Mouse (Mus musculus) erythroblast, embryonic 14.5 days (primary cell): ENCODE data around the gene Nedd4. TPM values are rescaled to one million over a fixed set of nuclear protein-coding genes. Genes with fewer than 3 reads are reported as not detected.

Experiments used
- H3K27me3 ChIP-seq: 2 replicates; pipeline ENCODE4 v1.6.1; 2012; ENCODE audit warnings: inconsistent platforms; ENCODE audit not compliant: control insufficient read depth
- H3K36me3 ChIP-seq: 2 replicates; pipeline ENCODE4 v1.6.1; 2012; ENCODE audit warnings: mild to moderate bottlenecking, inconsistent platforms; ENCODE audit not compliant: control insufficient read depth
- H3K4me1 ChIP-seq: 2 replicates; pipeline ENCODE4 v1.6.1; 2012; ENCODE audit warnings: inconsistent platforms; ENCODE audit not compliant: control insufficient read depth
- H3K4me3 ChIP-seq: replicated peaks from 2 replicates; pipeline ENCODE3; 2012; ENCODE audit warnings: moderate library complexity, mild to moderate bottlenecking, inconsistent platforms
- H3K9me3 ChIP-seq: 2 replicates; pipeline ENCODE4 v1.6.1; 2012; ENCODE audit warnings: low read length, inconsistent platforms, mixed read lengths; ENCODE audit not compliant: control insufficient read depth
- GATA1 ChIP-seq: IDR thresholded peaks from 2 replicates; pipeline ENCODE4 v1.6.1; 2012; ENCODE audit warnings: low read length, inconsistent platforms, mixed read lengths
- TAL1 ChIP-seq: IDR thresholded peaks from 3 replicates; pipeline ENCODE4 v1.6.1; 2012; ENCODE audit warnings: low read length, inconsistent platforms, mixed read lengths
- polyA plus RNA-seq: library from polyadenylated mRNA; stranded (reverse); fragments of >175 nt; gene quantifications from 2 replicates; pipeline ENCODE4 v1.2.3, GENCODE M21; 2012

Nedd4 gene
- polyA plus RNA-seq, 1 experiment = 1.8 TPM

DNA sequence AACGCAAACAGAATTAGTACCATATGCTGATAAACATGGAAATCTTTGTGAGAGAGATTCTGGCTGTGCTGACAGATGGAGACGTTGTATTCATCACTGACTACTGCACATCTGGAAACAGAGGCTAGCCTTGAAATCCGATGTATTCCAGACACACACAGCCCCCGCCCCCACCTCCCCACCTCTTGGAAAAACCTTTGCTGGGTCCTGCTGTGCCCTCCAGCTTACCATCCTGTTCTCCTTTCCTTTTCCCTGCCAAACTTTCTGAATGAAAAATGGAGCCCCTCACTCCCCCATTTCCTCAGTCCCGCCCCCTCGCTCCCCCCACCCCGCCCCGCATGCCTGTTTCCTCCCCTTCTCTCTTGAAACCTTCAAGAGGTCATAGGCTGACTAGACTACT, 120.0 kb downstream of the Nedd4 start:
- TF ChIP-seq GATA1 (no peak), TAL1 (no peak)
- peaks cover 5% of the 10 kb centered on the region for H3K27me3 ChIP-seq
- H3K9me3 ChIP-seq = no peaks in the 10 kb centered on the region
- H3K36me3 ChIP-seq = no peaks in the 10 kb centered on the region
- H3K4me1 ChIP-seq = peaks cover 4% of the 10 kb centered on the region
- H3K4me3 ChIP-seq = no peak overlapping the region

DNA sequence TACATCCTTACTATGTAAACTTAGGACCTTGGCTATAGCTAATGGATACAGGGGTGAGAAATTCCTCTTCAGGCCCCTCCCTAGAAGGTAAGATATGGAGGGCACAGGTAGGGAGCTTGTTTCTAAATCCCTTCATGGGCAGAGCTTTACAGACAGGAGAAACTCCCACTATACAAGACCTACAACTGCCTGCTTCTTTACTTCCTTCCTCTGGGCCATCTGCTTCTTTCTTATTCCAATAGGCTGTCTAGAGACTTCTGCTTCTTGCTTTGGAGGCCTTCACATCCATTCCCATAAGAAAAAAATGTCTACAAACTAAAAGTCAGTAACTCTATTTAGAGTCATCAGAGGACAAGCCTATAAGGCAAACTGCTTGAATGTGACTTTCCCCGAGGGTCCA, 125.6 kb downstream of the Nedd4 start:
- Histone ChIP-seq H3K4me1 (peaks cover 2% of the 10 kb centered on the region), H3K4me3 (no peak overlapping the region), H3K36me3 (no peaks in the 10 kb centered on the region), H3K9me3 (no peaks in the 10 kb centered on the region), H3K27me3 (no peaks in the 10 kb centered on the region)
- TF ChIP-seq GATA1 = no peak
- TF ChIP-seq TAL1 = no peak

DNA sequence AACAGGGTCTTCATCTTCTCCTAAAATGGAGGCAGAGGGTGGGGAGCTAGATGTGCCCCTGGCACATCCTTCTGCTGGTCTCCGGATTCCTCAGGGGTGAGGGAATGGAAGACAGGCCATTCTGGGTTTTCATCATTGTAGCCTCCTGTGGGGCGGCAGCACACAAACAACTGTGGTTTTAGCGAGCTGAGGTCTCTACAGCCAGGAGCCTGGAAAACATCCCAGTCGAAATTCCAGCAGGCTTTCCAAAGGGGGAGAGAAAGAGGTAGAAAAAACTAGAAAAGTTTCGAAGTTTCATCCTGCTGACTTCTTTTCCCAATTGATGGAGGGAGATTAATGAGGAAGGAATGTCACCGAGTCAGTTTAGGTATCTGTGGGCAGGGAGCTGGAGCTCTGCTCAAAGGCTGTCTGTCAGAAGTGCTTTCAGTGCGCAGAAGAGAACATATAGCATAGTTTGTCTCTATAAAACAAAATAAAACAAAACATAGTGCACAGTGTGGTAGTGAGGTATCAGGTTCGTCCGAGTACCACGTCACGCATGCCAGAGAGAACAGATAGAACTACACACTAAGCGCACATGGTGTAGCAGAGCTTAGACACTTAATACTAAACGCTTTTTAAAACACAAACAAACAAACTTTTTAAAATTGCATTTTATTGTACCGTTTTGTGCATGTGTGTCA, 128.5 kb downstream of the Nedd4 start:
- Histone ChIP-seq H3K27me3 (no peaks in the 10 kb centered on the region), H3K36me3 (no peaks in the 10 kb centered on the region), H3K9me3 (no peaks in the 10 kb centered on the region), H3K4me1 (peaks cover 2% of the 10 kb centered on the region), H3K4me3 (no peak overlapping the region)
- TF ChIP-seq TAL1 = no peak

DNA sequence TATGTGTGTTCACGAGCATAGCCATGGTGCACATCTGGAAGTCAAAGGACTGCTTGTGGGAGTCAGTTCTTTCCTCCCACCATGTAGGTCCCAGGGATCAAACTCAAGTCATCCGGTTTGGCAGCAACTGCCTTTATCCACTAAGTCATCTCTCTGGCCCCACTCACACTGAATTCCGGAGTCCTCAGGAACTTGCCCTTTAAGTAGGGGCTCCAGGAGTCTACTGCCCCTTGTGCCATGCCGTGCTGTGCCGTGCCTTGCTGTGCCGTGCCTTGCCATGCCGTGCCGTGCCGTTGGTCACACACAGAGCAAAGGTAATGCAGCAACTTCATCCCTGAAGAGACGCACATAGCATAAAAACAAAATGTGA, 129.1 kb downstream of the Nedd4 start:
- peak overlapping the region; percentile 32 for H3K4me3 ChIP-seq
- no peaks in the 10 kb centered on the region for H3K9me3 ChIP-seq
- H3K36me3 ChIP-seq = no peaks in the 10 kb centered on the region
- TF ChIP-seq GATA1 (no peak), TAL1 (no peak)
- H3K27me3 ChIP-seq = no peaks in the 10 kb centered on the region
- peaks cover 2% of the 10 kb centered on the region for H3K4me1 ChIP-seq

DNA sequence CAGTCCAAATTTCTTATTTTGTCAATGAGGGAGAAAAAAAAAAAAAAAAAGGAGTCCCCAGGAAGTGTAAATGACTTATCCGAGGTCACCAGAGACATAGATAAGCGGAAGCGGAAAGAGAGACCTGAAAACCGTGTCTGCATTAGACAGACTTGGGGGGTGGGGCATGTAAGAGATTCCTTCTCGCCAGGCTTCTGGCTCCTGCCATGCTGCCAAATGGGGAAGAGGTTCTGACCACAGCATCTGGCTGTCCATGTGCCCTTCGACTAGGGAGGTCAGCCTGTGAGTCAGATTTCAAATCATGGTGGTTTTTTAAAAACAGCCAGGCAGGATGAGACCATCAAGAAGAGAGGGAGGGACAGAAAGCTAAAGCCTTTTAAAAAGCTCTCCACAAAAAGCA, 129.5 kb downstream of the Nedd4 start:
- H3K4me3 ChIP-seq = no peak overlapping the region

DNA sequence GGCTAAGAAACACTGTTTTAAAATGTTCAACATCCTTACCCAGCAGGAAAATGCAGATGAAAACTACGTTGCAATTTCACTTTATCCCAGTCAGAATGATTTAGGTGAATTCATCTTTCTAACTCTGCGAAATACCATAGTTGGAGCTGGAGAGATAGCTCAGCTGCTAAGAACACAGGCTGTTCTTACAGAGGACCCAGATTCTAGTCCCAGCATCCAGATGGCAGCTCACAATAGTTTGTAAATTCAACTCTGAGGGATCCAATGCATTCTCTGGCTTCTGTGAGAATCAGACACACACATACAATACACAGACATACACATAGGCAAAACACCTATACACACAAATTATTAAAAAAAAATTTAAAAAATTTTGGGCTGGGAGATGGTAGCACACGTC, 133.1 kb downstream of the Nedd4 start:
- TF ChIP-seq GATA1 (no peak), TAL1 (no peak)
- no peaks in the 10 kb centered on the region for H3K9me3 ChIP-seq
- peaks cover 2% of the 10 kb centered on the region for H3K4me1 ChIP-seq
- no peaks in the 10 kb centered on the region for H3K36me3 ChIP-seq
- peaks cover 7% of the 10 kb centered on the region for H3K27me3 ChIP-seq
- H3K4me3 ChIP-seq = no peak overlapping the region

More for the DNA sequence above, 129.5 kb downstream of the Nedd4 start:
- H3K9me3 ChIP-seq = no peaks in the 10 kb centered on the region
- H3K36me3 ChIP-seq = no peaks in the 10 kb centered on the region
- no peaks in the 10 kb centered on the region for H3K27me3 ChIP-seq
- peaks cover 2% of the 10 kb centered on the region for H3K4me1 ChIP-seq
- TF ChIP-seq TAL1 = no peak
- no peak for TF ChIP-seq GATA1

DNA sequence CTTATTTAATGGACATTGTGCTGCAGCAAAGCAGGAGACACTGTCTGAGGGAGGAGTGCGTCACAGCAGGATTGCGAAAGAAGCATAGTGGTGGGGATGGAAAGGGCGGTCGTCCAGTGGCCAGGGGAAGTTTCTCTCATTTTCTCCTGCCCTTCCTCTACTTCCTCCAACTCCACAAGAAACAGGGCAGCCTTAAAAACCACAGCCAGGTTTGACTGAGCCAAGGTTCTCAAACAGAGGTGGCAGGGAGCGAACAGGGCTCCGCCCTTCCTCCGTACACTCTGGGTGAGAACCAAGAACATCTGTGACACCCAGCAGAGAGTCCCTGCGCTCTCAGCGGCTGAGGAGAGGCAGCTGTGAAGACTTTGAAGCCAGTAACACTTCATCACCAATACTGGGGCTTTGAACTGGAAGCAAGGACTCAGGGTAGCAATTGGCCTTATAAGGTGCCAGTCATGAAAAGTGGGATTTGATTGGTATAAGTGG, 135.0 kb downstream of the Nedd4 start:
- no peaks in the 10 kb centered on the region for H3K4me1 ChIP-seq
- H3K4me3 ChIP-seq = no peak overlapping the region
- H3K9me3 ChIP-seq = no peaks in the 10 kb centered on the region
- H3K27me3 ChIP-seq = peaks cover 11% of the 10 kb centered on the region
- TF ChIP-seq TAL1 = no peak
- no peak for TF ChIP-seq GATA1
- no peaks in the 10 kb centered on the region for H3K36me3 ChIP-seq

Other genes starting within 250 kb of the Nedd4 start
- 3.3 and 4.3 TPM in 2 replicates for gene Mns1, start 224.3 kb upstream of the Nedd4 start, polyA plus RNA-seq
- gene Tex9, start 170.1 kb upstream of the Nedd4 start, polyA plus RNA-seq = 0.08 and 0.13 TPM in 2 replicates
- gene Rfx7, start 130.1 kb upstream of the Nedd4 start, polyA plus RNA-seq = 0.05 and 0.07 TPM in 2 replicates
- not detected in 2 replicates for gene Prtg, start 144.5 kb downstream of the Nedd4 start, polyA plus RNA-seq